Mouse (Mus musculus) E14TG2a.4 (cell line): ENCODE results near the gene Tac4.

Experiments
- H3K27me3 ChIP-seq: 2 replicates; pipeline ENCODE4 v1.6.1; 2014; ENCODE audit warnings: low read length, control low read depth; ENCODE audit not compliant: insufficient read depth
- H3K36me3 ChIP-seq: 2 replicates; pipeline ENCODE4 v1.6.1; 2014; ENCODE audit warnings: low read length, control low read depth; ENCODE audit not compliant: insufficient read depth
- H3K4me1 ChIP-seq: replicated peaks from 2 replicates; pipeline ENCODE4 v1.6.1; 2014; ENCODE audit warnings: low read depth, low read length, control low read depth
- H3K4me3 ChIP-seq: replicated peaks from 2 replicates; pipeline ENCODE4 v1.5.1; 2014; ENCODE audit warnings: mild to moderate bottlenecking, low read length
- H3K9me3 ChIP-seq: 2 replicates; pipeline ENCODE4 v1.6.1; 2014; ENCODE audit warnings: low read length, control low read depth
- CTCF ChIP-seq: conservative IDR thresholded peaks from 2 replicates; pipeline ENCODE4 v1.5.1; 2014; ENCODE audit warnings: low read length
- NANOG ChIP-seq: IDR thresholded peaks from 2 replicates; pipeline ENCODE4 v1.6.1; 2014; ENCODE audit warnings: borderline replicate concordance, low read length, mixed read lengths
- POU5F1 ChIP-seq: IDR thresholded peaks from 2 replicates; pipeline ENCODE4 v1.6.1; 2014; ENCODE audit warnings: low read length, borderline replicate concordance

Gene Tac4

GRCm38 (mm10) chr11:95252104-95252503 lies 9.2 kb upstream of the Tac4 start:
- Histone ChIP-seq H3K9me3 (no peaks in the 10 kb centered on the region), H3K36me3 (no peaks in the 10 kb centered on the region), H3K27me3 (peaks cover 34% of the 10 kb centered on the region), H3K4me1 (peaks cover 34% of the 10 kb centered on the region), H3K4me3 (0 out of 2 replicates have a peak overlapping the region, but pooled peaks have one; percentile 18)
- TF ChIP-seq CTCF (no peak), NANOG (no peak), POU5F1 (no peak)

DNA sequence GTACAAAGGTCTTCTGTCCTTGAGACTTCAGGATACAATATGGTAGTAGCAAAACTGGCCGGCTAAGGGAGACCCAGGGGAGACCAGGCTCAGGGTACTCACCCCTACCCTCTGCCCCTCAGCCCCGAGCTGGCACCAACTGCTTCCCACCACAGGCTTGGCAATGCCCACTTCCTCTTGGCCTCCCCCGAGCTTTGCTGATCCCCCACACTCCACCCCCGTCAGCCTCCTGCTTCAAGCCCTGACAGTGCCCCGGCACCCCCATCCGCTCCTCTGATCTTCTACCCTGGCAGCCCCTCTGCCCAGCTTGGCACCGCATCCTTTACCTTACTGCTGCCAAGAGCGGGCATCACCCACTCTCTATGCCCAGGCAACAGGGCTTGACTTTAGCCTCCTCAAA lies 7.2 kb upstream of the Tac4 start:
- no peaks in the 10 kb centered on the region for H3K9me3 ChIP-seq
- H3K27me3 ChIP-seq: peaks cover 43% of the 10 kb centered on the region
- H3K4me3 ChIP-seq: no peak overlapping the region
- H3K4me1 ChIP-seq: peaks cover 34% of the 10 kb centered on the region
- no peak for TF ChIP-seq CTCF
- no peaks in the 10 kb centered on the region for H3K36me3 ChIP-seq

GRCm38 (mm10) chr11:95255747-95256146 lies 5.6 kb upstream of the Tac4 start:
- H3K27me3 ChIP-seq: peaks cover 48% of the 10 kb centered on the region
- no peaks in the 10 kb centered on the region for H3K9me3 ChIP-seq
- H3K4me1 ChIP-seq: peaks cover 34% of the 10 kb centered on the region
- no peak overlapping the region for H3K4me3 ChIP-seq
- TF ChIP-seq NANOG: no peak
- H3K36me3 ChIP-seq: no peaks in the 10 kb centered on the region

GRCm38 (mm10) chr11:95257930-95258329 lies 3.4 kb upstream of the Tac4 start:
- H3K4me3 ChIP-seq: peak overlapping the region; percentile 85; the same call in 1 of the 2 replicates
- H3K27me3 ChIP-seq: peaks cover 51% of the 10 kb centered on the region
- H3K4me1 ChIP-seq: peaks cover 46% of the 10 kb centered on the region
- H3K36me3 ChIP-seq: no peaks in the 10 kb centered on the region
- H3K9me3 ChIP-seq: no peaks in the 10 kb centered on the region
- TF ChIP-seq POU5F1 (no peak), CTCF (no peak), NANOG (no peak)

- TF ChIP-seq CTCF: peak; percentile 43
- TF ChIP-seq NANOG: no peak
- TF ChIP-seq POU5F1: no peak
Observed at GRCm38 (mm10) chr11:95258490-95258889, 2.8 kb upstream of the Tac4 start.

DNA sequence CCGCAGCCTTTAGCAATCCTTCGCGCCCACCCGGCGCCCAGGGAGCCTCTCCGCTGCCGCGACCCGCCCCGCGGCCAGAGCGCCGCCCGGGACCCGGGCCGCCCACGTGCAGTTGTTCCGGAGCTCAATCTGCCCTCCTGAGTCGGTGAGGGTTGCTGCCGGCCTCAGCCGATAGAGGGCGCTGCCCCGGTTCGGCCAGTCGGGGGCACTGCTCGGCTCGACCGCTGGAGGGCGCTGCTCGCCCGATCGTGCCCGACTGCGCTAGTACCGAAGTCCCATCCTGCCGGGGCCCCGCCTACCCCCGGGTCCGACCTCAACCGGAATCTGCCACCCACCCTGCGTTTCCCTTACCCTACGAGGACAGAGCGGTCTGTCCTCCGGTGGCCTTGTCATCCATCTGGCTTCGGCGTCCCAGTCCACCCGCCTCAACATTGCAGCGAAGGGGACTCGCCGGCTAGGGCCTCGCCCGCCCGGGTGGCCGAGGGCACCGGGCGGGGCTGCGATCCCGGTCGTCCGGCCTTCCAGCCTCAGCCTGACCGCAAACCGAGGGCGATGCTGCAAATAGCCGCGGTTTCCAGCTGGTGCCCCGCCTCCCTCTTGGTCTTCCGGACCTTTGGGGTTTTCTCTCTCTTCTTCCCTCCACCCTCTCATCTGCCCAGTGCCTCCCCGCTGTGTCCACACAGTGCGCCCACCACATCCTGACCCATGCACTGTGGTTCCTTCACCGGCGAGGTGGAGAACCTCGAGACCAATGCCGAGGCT lies 2.1 kb upstream of the Tac4 start:
- TF ChIP-seq CTCF (peak; percentile 15), POU5F1 (no peak), NANOG (no peak)
- peaks cover 50% of the 10 kb centered on the region for H3K27me3 ChIP-seq
- H3K36me3 ChIP-seq: no peaks in the 10 kb centered on the region
- H3K4me1 ChIP-seq: peaks cover 59% of the 10 kb centered on the region
- no peaks in the 10 kb centered on the region for H3K9me3 ChIP-seq
- H3K4me3 ChIP-seq: peak overlapping the region; percentile 85

More at GRCm38 (mm10) chr11:95258490-95258889, 2.8 kb upstream of the Tac4 start:
- H3K27me3 ChIP-seq: peaks cover 51% of the 10 kb centered on the region
- H3K36me3 ChIP-seq: no peaks in the 10 kb centered on the region
- peak overlapping the region; percentile 85 for H3K4me3 ChIP-seq
- no peaks in the 10 kb centered on the region for H3K9me3 ChIP-seq
- H3K4me1 ChIP-seq: peaks cover 52% of the 10 kb centered on the region

DNA sequence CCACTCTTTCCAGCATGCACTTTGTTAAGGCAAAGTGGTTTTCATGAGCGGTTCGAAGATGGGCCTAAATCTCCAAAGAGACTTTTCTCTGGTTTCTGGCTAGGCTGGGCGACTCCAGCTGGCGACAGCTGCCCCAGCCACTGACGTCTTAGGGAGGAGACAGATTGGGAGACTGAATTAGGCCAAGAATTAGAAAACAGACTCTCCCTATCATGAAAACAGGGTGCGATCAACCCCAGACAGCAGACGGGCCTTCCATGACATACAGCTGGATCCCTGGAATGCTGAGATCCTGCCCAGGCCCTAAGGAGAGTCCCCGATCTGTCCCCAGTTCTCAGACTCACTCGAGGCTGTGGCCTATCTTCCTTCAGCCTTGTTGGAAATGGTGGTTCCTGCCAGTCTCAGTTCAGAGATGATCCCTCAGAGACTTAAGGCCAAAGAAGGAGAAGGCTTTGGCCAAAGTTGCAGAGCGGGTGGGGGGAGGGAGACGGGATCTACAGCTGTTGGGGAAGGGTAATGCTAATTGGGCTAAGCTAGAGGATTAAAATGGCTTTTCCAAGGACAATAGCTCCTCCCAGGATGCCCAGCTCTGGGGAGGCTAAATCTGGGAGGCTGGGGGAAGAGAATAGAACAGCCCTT lies 2.6 kb downstream of the Tac4 start:
- Histone ChIP-seq H3K27me3 (peaks cover 20% of the 10 kb centered on the region), H3K9me3 (no peaks in the 10 kb centered on the region), H3K36me3 (peaks cover 34% of the 10 kb centered on the region), H3K4me1 (peaks cover 88% of the 10 kb centered on the region), H3K4me3 (peak overlapping the region; percentile 21; the same call in 1 of the 2 replicates)
- TF ChIP-seq CTCF (no peak), NANOG (no peak), POU5F1 (no peak)

DNA sequence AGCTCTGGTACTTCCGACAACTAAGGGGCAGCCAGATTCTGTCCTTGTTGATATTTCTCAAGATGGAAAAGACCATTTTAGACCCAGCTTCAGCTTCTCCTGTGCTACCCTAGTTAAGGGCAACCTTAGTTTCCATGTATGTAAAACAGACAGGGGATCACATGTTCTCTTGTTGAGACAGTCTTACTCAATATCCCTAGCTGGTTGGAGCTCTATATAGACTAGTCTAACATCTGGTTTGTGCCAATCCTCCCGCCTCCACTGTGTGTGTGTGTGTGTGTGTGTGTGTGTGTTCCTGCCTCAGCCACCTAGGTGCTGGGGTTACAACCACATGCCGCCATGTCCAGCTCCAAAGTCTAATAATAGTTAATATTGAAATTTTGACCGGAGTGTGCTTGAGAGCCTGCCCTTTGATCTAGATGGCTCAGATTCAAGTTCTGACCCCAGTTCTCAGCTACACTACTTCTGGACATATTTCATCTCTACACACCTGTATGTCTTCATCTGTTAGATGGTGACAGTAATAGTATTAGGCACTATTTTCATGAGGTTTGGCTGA lies 3.2 kb downstream of the Tac4 start:
- peak overlapping the region; percentile 21; the same call in 1 of the 2 replicates for H3K4me3 ChIP-seq
- no peaks in the 10 kb centered on the region for H3K9me3 ChIP-seq
- peaks cover 40% of the 10 kb centered on the region for H3K36me3 ChIP-seq
- peaks cover 17% of the 10 kb centered on the region for H3K27me3 ChIP-seq
- TF ChIP-seq CTCF (no peak), NANOG (no peak), POU5F1 (no peak)
- H3K4me1 ChIP-seq: peaks cover 93% of the 10 kb centered on the region
